Mouse (Mus musculus) hindbrain, postnatal 0 days (tissue): ENCODE results near the gene Gm9758. TPM values are rescaled to one million over a fixed set of nuclear protein-coding genes. Genes with fewer than 3 reads are reported as not detected.
"Not testable (repeated sequence)": the region's sequence is repeated elsewhere in the genome, so short reads cannot be mapped to it uniquely, and the experiment has no call there.

Source experiments
- ATAC-seq: fragments of 200-750 bp; cut with Nextera tagmentation; 2 replicates; pipeline ENCODE4 v1.8.0; 2017; ENCODE audit warnings: mild to moderate bottlenecking, moderate TSS enrichment, moderate library complexity
- DNase-seq: peaks from one replicate; pipeline ENCODE4 v3.0.0-alpha.2; 2015; ENCODE audit warnings: low spot score
- H3K27ac ChIP-seq: fragments of 300-500 bp; sonication (generic); 2 replicates; pipeline ENCODE4 v1.5.1; 2014; ENCODE audit warnings: mild to moderate bottlenecking
- H3K27me3 ChIP-seq: fragments of 300-500 bp; sonication (generic); 2 replicates; pipeline ENCODE4 v1.6.1; 2014; ENCODE audit warnings: low read length, mixed read lengths; ENCODE audit not compliant: insufficient read depth
- H3K36me3 ChIP-seq: fragments of 300-500 bp; sonication (generic); 2 replicates; pipeline ENCODE4 v1.6.1; 2014; ENCODE audit warnings: low read length, mixed read lengths; ENCODE audit not compliant: insufficient read depth
- H3K4me1 ChIP-seq: fragments of 300-500 bp; sonication (generic); 2 replicates; pipeline ENCODE4 v1.6.1; 2014; ENCODE audit warnings: antibody characterized with exemption, low read length, mixed read lengths; ENCODE audit not compliant: insufficient read depth
- H3K4me2 ChIP-seq: fragments of 300-500 bp; sonication (generic); 2 replicates; pipeline ENCODE4 v1.6.1; 2014; ENCODE audit warnings: low read depth, mild to moderate bottlenecking, low read length, moderate library complexity, mixed read lengths
- H3K4me3 ChIP-seq: fragments of 300-500 bp; sonication (generic); 2 replicates; pipeline ENCODE4 v1.5.1; 2014; ENCODE audit warnings: low read length
- H3K9ac ChIP-seq: fragments of 300-500 bp; sonication (generic); replicated peaks from 2 replicates; pipeline ENCODE4 v1.6.1; 2014; ENCODE audit warnings: mild to moderate bottlenecking, low read length, moderate library complexity, mixed read lengths
- H3K9me3 ChIP-seq: fragments of 300-500 bp; sonication (generic); 2 replicates; pipeline ENCODE4 v1.6.1; 2016; ENCODE audit warnings: low read length, mixed read lengths
- WGBS: fragments of 180-500 bp; shearing (Covaris S2); extraction: QIAGEN DNeasy Blood & Tissue Kit; methylation state at CpG from one replicate; pipeline ENCODE4 v1.1.7; 2014; 5-methylcytosine and 5-hydroxymethylcytosine counted together
- polyA plus RNA-seq: library from polyadenylated mRNA; unstranded; fragments of >200 nt; fragmentation: Nextera tagmentation; extraction: Ambion mirVana; gene quantifications from 2 replicates; pipeline ENCODE4 v1.2.1, GENCODE M21; 2015
- total RNA-seq: library from RNA; depleted of rRNA; stranded (reverse); fragments of >200 nt; gene quantifications from 2 replicates; pipeline ENCODE4 v1.2.3, GENCODE M21; 2014; rRNA removed

The Gm9758 gene
- not detected in 2 replicates for total RNA-seq
- not detected in 2 replicates for polyA plus RNA-seq

DNA sequence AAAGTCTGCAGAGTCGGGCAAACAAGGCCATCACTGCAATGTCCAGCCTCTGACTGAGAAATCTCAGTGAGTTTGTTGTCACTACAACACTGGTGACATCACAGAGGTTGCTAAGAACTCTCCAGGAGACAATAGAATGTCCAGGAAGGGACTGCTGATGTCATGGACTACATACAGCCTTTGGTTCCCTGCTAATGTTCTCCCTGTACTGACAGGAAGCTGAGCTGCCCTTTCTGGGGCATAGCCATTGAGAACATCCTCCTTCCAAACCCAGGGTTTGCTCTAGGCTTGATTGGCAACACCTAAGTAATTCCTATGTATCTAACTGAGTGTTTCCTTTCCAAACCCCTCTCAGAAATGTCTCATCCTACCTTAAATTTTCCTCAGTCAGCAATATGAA lies at the start of gene Gm9758:
Gm9758 (minus strand) TSS at position 101 of the 400 bp plus-strand sequence.
- not testable (repeated sequence) for H3K9ac ChIP-seq, H3K9me3 ChIP-seq, H3K4me3 ChIP-seq, ATAC-seq, H3K4me2 ChIP-seq, H3K27ac ChIP-seq, H3K36me3 ChIP-seq, H3K4me1 ChIP-seq, H3K27me3 ChIP-seq, DNase-seq
- WGBS: 76% methylated on average over 1 of the region's 1 CpGs

DNA sequence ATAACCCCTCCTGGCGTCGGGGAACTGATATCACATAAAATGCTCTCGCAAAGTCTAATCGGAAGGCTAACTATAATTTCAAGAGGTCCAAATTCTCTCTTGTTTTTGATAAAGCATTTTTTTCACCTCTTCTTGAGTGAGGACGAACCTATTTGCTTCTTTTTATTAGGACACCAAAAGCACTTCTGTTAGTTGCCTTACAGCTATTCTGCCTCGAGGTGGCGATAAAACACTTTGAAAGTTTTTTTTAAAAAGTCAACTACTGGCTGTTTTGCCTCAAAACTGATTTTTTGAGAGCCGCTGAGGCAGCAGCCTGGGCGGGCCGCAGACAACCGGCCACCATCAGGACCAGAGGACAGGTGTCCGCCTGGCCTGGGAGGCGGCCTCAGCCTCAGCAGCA lies 49.1 kb upstream of the Gm9758 start:
- not testable (repeated sequence) for H3K27ac ChIP-seq, H3K4me3 ChIP-seq, H3K27me3 ChIP-seq, ATAC-seq, H3K4me2 ChIP-seq, H3K4me1 ChIP-seq, H3K9ac ChIP-seq, H3K36me3 ChIP-seq
- 80% methylated on average over 13 of the region's 13 CpGs for WGBS
- peak; percentile 4 for DNase-seq
- H3K9me3 ChIP-seq: peaks cover 17% of the 10 kb centered on the region

DNA sequence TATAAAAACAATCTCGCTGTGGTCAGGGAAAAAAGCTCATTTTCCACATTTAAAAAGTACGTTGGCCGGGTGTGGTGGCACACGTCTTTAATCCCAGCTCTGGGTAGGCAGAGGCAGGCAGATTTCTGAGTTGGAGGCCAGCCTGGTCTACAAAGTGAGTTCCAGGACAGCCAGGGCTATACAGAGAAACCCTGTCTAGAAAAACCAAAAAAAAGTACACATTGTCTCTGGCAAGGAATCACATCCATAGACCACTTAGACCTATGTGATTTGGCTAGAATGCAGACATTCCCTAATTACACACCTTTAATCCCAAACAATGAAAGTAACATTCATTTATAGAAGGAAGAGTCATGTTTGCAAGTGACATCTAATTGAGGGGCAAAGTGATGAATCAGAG lies 46.8 kb upstream of the Gm9758 start:
- not testable (repeated sequence) for ATAC-seq, H3K36me3 ChIP-seq, H3K4me3 ChIP-seq, H3K27ac ChIP-seq, H3K4me2 ChIP-seq, H3K4me1 ChIP-seq, H3K27me3 ChIP-seq, DNase-seq, H3K9ac ChIP-seq
- H3K9me3 ChIP-seq: peaks cover 20% of the 10 kb centered on the region
- WGBS: 80% methylated on average over 4 of the region's 4 CpGs

DNA sequence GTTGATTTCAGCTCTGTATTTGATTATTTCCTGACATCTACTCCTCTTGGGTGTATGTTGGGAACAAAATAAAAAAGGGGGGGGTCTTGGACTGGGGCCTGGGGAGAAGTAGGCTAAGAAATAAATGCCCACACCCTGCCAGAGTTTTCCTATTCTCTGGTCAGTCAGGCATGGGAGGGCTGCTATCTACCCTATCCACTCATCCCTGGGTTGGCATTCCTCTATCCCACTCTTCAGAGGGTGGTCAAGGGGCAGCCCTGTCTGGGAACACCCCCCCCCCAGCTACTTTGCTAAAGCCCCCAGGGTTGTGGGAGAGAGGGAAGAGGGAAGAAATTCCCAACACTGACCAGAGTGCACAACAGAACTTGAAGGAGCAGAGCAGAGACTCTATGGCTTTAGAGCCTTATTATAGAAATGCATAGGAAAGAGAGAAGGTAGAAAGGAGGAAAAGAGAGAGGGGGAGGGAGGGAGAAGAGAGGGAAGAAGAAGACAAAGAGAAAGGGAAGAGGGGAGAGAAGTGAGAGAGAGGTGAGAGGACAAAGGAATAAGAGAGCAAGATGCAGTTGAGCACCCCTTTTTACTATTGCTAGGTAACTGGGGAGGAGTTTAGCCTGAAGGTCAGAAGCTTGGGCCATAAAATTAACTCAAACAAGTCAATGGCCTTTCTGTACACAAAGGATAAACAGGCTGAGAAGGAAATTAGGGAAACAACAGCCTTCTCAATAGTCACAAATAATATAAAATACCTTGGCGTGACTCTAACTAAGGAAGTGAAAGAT lies 41.4 kb upstream of the Gm9758 start:
- H3K9me3 ChIP-seq: peaks cover 18% of the 10 kb centered on the region
- H3K4me1 ChIP-seq, H3K4me2 ChIP-seq, H3K9ac ChIP-seq, H3K4me3 ChIP-seq, H3K27me3 ChIP-seq, H3K36me3 ChIP-seq, H3K27ac ChIP-seq, DNase-seq: not testable (repeated sequence)
- 0 out of 2 replicates have a peak, but pooled peaks have one; percentile 32 for ATAC-seq
- WGBS: 100% methylated on average over 1 of the region's 1 CpGs

DNA sequence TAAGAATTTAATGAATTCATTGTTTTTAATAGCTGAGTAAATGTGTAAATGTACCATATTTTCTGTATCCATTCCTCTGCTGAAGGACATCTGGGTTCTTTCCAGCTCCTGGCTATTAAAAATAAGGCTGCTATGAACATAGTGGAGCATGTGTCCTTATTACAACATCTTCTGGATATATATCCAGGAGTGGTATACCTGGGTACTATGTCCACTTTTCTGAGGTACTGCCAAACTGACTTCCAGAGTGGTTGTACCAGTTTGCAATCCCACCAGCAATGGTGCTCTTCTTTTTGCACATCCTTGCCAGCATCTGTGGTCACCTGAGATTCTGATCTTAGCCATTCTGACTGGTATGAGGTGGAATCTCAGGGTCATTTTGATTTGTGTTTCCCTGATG lies 38.9 kb upstream of the Gm9758 start:
- not testable (repeated sequence) for DNase-seq, ATAC-seq, H3K27me3 ChIP-seq, H3K4me2 ChIP-seq, H3K4me3 ChIP-seq, H3K36me3 ChIP-seq, H3K4me1 ChIP-seq, H3K27ac ChIP-seq, H3K9ac ChIP-seq
- peaks cover 18% of the 10 kb centered on the region for H3K9me3 ChIP-seq

DNA sequence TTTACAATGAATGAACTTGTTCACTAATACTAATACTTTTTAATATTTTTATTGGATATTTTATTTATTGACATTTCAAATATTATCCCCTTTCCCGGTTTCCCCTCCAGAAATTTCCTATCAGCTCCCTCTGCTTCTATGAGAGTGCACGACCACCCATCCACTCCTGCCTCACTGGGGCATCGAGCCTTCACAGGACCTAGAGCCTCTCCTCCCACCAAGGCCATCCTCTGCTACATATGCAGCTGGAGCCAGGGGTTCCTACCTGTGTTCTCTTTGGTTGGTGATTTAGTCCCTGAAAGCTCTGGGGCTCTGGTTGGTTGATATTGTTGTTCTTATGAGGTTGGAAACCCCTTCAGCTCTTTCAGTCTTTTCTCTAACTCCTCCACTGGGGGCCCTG lies 38.0 kb upstream of the Gm9758 start:
- H3K4me3 ChIP-seq, DNase-seq, H3K27me3 ChIP-seq, ATAC-seq, H3K27ac ChIP-seq, H3K4me1 ChIP-seq, H3K36me3 ChIP-seq, H3K9ac ChIP-seq, H3K4me2 ChIP-seq: not testable (repeated sequence)
- WGBS: 72% methylated on average over 3 of the region's 3 CpGs
- H3K9me3 ChIP-seq: peaks cover 19% of the 10 kb centered on the region

DNA sequence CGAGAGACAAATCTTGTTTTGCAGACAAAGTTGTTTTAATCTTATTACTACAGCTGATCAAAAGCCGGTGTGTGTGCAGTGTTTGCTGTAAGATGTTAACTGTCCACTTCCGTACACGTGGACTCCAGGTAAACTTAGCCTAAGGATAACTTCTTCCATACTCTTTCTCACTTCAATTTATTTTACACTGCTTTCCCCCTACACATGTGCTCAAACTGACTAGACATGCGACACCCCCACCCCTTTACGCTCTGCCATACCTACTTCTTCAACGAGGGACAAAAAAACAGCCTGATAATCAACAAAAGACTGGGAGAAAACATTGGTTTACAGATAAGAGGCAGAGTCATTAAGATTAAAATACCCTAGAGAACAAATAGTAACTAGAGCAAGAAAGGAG lies 37.1 kb upstream of the Gm9758 start:
- peak; percentile 2 for DNase-seq
- not testable (repeated sequence) for H3K9ac ChIP-seq, H3K36me3 ChIP-seq, H3K27ac ChIP-seq, H3K4me3 ChIP-seq, H3K4me2 ChIP-seq, H3K27me3 ChIP-seq, H3K4me1 ChIP-seq
- 69% methylated on average over 7 of the region's 7 CpGs for WGBS
- peak; percentile 67; the same call in 1 of the 2 replicates for ATAC-seq
- H3K9me3 ChIP-seq: peaks cover 21% of the 10 kb centered on the region
